Mouse (Mus musculus) MN1 (cell line): ENCODE measurements around the gene Luzp1.

Experiments
- DNase-seq: peaks from one replicate; pipeline ENCODE4 v3.0.0-alpha.2; 2016; ENCODE audit warnings: low spot score

The Luzp1 gene

DNA sequence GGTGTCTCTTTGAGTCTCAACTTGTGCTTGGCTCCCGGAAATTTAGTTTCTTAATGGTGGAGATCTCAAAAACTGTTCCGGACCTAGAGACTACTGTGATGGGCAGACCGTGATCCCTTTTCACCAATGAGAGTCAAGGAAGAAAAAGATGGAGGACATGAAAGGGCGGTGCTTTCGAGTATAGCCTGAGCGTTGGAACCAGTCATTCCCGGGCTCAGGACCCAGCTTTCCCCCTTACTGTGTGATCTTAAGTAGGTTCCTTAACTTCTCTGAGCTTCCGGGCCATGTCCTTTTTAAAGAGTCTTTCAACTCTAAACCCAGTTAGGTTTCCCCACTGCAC lies 6.8 kb upstream of the Luzp1 start:
- peak; percentile 48 for DNase-seq

DNA sequence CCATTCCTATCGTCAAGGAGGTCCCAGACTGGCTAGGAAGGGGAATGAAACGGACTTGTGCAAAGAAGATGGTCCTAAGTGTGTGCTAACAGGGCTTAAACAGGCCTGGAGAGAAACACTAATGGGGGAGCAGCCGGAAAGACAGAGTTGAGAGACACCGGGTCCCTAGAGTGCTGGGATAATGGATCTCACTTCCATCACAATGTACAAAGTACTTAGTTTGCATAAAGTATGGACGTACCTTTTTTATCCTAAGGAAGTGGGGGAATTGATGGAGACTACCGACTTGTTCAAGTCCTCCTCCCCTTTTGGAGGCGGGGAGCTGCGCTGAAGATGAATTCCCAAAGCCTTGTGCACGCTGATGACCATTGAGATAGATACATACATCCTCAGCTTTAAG lies 6.1 kb upstream of the Luzp1 start:
- DNase-seq: no peak

DNA sequence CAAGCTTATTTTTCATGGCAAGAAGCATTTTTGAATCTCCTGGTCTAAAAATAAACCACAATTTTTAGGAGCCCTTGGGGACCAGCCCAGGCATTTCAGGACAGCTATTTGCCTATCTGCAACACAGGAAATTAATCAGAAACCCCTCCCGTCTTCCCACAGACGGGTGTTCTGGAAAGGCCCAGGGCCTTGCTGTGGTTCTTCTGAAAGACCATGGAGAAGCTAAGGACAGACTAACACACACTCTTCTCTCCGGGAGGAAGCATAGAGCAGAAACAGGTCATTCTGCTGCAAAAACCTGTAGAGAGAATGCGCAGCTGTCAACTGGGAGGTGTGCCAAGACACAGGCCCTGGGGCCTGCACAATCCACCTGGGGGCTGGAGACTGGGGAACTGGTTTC lies 3.3 kb upstream of the Luzp1 start:
- DNase-seq: peak; percentile 79

GRCm38 (mm10) chr4:136468553-136469327 lies 821 bp upstream of the Luzp1 start:
- DNase-seq: no peak

DNA sequence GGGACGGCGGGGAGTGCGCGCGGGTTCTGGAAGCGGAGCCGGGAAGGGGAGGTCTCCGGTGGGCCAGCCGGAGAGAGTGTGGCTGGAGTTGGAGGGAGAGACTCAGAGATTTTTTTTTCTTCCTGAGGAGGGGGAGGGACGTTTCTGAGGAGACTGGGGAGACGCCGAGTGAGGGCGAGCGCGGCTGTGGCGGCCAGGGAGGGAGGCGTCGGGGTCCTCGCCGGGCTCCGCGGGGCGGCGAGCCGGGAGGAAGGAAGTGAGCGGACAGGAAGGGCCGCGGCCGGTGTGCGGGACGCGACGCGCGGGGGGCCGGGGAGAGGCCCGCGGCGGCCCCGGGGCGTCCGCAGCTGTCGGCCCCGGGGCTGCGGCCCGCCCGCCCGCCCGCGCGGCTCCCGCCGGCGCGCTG lies 383 bp downstream of the Luzp1 start:
- peak; percentile 82 for DNase-seq

- peak; percentile 69 for DNase-seq
Observed at GRCm38 (mm10) chr4:136470347-136471071, 948 bp downstream of the Luzp1 start.

DNA sequence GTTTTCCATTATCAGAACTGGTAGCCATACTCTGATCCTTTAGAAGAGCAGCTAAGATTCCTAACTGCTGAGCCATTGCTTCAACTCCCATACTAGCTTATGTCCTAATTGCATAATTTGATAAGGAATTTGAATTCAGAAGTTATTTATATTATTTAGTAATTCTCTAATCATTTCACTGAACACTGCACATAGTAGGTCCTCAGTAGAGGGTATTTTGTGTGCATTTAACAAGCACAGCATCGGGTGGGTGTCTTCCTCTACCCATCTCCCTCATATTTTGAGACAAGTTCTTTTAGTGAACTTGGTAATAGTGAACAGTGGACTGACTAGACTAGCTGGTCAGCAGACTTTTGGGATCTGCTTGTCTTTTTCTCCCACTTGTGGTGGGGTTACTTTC lies 7.1 kb downstream of the Luzp1 start:
- DNase-seq: no peak

GRCm38 (mm10) chr4:136486549-136486948 lies 17.0 kb downstream of the Luzp1 start:
- no peak for DNase-seq

DNA sequence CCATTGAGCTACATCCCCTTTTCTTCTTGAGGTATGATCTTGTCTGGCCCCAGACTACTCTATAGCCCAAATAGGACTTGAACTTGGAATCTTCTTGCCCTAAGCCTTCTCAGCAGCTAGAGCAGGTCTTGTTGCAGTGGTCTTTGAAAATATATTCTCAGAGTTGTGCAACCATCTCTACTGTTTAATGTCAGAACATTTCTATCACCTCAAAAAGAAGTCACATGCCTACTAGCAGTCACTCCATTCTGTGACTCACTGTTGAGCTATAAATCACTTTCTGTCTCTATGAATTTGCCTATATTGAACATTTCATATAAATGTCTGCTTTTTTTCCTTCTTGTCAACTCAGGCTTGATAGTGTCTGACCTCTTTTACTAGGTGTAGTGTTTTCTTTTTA lies 26.4 kb downstream of the Luzp1 start:
- no peak for DNase-seq

- DNase-seq: peak; percentile 11
Observed at GRCm38 (mm10) chr4:136505426-136506215, 36.1 kb downstream of the Luzp1 start.

DNA sequence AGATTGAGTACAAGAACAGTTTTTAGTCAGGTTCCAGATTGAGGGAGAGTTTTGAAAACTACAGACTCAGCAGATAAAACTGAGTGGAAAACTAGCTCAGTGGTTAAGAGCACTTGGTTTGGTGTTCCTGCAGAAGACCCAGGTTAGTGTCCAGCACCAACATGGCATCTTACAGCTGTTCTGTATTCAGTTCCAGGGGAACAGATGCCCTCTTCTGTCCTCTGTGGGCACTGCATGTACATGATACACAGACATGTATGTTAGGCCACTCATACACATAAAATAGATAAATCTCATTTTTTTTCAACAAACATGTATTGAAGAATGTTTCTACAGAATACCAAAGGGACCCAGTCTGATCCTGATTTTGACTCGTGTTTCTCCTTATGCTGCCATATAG lies 40.3 kb downstream of the Luzp1 start:
- DNase-seq: no peak

GRCm38 (mm10) chr4:136511708-136512107 lies 42.1 kb downstream of the Luzp1 start:
- DNase-seq: no peak

- DNase-seq: no peak
Observed at GRCm38 (mm10) chr4:136512905-136513304, 43.3 kb downstream of the Luzp1 start.

GRCm38 (mm10) chr4:136518141-136518540 lies 48.6 kb downstream of the Luzp1 start:
- no peak for DNase-seq

DNA sequence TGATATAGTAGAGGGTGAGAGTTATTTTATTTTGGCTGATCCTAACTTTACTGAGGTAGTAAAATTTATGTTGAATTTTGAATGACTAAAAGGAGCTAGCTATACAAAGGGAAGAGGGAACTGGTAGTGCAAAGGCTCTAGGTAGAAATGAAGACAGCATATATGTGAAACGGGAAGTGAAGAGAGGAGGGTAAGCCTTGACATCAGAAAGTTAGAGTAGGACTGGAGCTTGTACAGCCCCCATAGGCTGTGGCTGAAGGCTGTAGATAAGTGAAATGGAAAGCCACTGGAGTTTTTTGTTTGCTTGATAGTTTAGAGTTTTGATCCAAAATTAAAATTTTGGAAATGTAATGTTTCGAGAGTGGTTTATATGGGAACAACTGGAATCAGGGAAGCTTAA lies 49.0 kb downstream of the Luzp1 start:
- no peak for DNase-seq

DNA sequence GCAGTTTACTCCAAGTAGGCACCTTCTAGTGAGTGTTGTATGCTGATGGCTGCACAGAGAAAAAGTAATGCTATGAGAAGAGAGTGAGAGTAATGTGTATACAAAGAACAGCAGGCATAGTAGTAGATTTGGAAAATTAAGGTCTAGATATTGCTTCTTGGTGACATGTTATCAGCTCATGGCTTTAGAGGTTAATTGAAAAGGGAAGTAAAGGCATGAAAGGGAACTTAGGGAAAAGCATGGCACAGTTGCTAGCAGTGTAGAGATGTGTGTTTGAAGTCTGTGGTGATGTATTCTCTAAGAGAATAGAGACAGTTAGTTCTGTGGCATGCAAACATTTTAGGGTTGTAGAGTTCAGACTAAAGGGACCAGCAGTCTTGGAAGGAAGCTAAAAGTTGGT lies 50.3 kb downstream of the Luzp1 start:
- DNase-seq: no peak

DNA sequence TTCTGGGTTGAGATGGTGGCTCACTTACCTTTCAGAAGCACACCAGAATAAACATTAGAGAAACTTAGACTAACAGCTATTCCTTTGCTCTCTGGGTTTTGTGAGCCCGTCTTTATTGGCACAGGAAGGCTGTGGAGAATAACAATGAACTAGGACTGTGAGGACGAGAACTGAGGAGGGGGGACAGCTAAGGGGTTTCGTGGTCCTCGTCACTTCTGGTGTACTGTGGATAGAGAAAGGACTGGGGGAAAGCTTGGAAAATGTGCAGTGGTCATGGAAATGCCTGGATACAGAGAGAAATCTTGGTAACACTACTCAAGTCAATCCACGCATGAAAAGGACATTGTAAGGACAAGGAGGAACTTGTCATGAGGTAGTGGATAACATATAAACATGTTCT lies 52.3 kb downstream of the Luzp1 start:
- no peak for DNase-seq

DNA sequence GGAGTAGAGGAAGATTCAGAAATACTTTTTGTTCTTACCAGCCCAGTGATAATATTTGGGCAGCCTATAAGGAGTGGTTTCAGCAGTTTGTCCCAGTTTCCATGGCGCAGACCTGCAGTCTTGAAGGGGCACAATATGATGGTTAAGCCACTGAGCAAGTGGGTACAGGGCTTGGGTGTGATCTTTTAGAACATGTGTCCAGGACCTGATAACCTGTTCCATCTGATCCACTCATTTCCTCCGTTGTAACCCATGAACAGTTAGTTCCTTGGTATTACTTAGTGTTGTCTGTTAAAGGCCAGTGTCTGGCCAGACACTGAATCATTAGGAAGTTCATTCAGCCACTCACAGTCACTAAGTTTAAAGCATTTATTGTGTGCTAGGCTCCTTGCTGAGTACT lies 54.7 kb downstream of the Luzp1 start:
- no peak for DNase-seq

DNA sequence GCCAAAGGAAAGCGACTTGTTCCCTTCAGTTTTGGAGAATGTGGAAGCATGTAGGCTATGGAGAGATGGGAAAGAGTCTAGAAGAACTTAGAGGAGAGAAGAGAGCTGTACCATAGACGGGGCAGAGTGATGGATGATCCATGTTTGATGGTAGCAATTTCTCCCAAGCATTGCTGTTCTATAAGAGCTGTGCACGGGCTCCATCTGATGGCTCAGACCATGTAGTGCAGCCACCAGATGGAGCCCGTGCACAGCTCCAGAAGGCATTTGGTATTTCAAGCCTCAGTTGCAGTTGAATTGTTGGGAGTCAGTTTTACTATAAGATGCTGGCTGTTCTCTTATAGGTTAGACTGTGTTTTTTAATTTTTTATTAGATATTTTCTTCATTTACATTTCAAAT lies 56.9 kb downstream of the Luzp1 start:
- peak; percentile 76 for DNase-seq

DNA sequence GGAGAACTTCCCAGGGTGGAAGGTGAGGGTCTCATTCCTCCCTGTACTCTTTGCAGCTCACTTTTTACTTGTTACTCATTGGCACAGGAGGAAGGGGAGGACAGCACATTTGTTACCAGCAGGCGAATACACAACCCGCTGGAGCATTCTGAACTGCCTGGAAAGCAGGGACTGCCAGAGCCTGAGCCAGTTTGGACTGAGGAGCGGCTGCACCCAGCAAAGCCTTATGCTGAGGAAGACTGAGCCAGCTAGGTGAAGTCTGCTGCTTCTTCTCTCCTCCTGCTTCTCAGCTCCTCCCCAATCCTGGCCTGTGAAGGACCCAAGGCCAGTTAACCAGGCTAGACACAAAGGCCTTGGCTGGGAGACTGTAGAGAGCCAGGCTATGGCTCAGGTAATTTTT lies 75.6 kb downstream of the Luzp1 start:
- no peak for DNase-seq

DNA sequence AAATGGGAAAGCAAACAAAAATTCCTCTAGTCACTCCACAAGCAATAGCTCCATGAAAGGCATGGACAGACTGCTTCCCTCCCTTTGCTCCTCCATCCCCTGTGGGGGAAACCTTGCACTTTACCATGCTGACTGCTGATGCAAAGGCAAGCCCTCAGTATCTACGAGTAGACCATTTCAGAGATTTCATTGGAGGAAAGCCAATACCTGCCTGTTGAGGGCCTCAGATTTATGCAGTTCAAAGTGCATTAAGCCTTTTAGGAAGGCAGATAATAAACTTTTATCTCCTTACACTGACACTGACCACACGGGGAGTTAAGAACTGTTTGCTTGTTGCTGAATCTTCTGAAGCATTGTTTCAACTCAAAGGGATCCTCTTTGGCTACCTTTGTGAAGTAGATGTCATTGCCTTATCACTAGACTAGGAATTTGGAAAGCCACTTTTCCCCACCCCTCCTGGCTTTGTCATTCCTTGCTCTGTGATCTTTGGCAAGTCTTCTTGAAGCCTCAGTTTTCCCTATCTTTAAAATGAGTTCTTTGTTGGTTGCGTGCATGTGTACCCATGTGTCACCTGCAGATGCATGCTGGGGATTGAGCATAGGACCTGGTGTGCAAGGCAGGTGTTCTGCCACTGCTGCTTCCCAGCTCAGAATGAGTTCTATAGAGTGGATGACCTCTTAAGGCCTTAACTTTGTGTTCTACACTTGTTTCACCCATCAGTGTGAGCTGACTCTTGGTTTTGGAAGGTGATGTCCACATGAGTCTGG lies 76.9 kb downstream of the Luzp1 start:
- no peak for DNase-seq

- no peak for DNase-seq
Observed at GRCm38 (mm10) chr4:136547721-136548120, 78.2 kb downstream of the Luzp1 start.
